Mouse (Mus musculus): Measurements from ENCODE around the gene Arl4d.
A peak's percentile ranks its signal among the peaks of the same experiment; 100 is the strongest.

Gene Arl4d

DNA sequence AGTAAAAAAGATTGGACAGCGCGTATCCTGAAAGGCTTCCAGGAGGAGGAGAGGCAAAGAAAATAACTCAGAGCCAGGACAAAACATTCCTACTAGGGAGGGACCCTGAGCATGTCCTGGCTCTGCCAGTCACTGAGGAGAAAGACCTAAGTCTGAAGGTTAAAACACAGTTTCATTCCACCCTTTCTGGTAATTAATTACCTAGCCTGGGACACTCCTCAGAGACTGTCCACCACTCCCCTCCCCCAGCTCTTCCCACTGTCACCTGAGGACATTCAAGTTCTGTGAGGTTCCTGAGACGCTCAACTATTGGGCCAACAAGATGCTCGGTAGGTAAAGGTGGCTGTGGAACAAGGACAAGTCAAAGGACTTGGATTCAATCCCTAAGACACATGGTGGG, 10.0 kb downstream of the Arl4d start:
- peak; percentile 44 for DNase-seq (ENCODE audit: low read depth, low spot score)

DNA sequence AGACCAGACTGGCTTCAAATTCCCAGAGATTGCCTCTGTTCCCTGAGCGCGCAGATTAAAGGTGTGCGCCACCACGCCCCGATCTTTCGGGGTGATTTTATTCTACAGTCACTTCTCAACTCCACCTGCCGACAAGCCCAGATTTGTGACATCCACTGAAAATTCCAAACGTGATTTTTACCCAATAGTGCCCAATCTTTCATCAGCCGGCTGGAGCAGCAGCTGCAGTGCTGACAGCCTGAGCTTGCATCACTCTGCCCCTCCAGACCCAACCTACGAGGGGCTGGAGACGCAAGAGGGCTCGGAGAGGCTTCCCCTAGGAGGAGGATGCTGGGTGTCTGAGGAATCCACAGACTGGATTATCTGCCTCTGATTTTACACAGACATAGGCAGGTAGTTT, 12.3 kb downstream of the Arl4d start:
- DNase-seq (ENCODE audit: low read depth, low spot score), result no peak

DNA sequence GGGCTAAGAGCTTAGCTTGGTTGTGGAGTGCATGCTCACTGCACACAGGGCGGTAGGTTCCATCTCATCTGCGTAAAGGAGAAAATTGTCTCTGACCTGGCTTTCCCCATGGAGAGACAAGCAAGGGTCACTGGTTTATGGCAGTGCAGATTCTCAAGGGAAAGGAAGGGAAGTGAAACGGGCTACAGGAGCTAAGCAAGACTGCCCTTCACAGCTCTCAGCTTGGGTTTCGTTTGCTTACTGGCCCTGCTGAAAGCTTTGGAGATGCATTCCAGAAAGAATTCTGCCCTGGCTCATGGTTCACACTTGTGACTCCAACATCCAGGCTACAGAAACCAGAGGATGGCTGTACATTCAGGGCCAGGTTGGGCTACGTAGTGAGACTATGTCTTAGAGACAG, 13.4 kb downstream of the Arl4d start:
- no peak for DNase-seq (ENCODE audit: low read depth, low spot score)

DNA sequence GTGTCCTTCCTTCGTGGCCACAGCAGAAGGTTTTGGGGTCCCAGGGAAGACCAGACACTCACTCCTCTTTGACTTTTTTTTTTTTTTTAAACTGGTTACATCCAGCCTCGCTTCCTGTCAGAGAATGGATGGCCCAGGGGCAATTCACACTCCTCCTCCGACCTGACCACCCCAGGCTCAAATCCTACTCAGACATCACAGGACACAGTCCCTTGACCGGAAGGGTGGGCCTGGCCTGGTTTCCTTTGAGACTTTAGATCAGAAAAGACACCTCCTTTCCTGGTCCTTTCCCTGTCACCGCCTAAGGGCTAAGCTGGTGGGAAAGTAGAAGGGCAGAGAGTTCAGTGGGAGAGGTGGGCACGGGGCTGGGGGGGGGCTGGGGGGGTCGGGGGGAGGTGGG, 14.6 kb downstream of the Arl4d start:
- DNase-seq (ENCODE audit: low read depth, low spot score), result no peak

DNA sequence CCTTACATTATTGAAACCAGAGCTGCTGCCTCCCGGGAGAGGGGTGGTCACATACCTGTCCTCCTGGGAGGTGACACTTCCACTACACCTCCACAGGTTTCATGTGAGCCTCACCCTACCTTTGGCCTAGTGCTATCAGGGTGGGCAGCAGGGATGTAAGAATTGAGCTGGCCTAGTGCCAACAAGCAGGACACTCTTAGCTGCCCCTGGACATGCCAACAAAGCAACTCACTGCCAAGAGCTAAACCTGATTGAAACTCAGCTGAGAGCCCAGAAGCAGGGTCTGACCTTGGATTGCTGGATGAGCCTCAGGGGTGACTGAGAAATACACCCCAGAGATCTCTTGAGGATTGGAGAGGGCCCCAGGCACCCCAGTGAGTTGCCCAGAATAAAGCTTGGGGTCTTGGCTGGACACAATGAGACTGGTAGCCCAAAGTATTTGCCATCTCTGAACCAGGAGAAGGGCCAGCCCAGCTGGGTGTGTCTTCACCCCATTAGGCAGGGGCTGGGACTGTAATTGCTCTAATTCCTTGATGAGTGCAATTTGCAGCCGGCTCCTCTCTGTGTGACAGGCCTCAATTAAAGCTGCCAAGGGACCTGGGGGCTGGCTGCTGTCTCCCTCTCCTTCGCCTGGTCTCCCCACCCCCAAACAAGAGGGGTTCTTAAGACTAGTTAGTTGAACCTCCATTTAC, 15.4 kb downstream of the Arl4d start:
- DNase-seq (ENCODE audit: low read depth, low spot score), result no peak

DNA sequence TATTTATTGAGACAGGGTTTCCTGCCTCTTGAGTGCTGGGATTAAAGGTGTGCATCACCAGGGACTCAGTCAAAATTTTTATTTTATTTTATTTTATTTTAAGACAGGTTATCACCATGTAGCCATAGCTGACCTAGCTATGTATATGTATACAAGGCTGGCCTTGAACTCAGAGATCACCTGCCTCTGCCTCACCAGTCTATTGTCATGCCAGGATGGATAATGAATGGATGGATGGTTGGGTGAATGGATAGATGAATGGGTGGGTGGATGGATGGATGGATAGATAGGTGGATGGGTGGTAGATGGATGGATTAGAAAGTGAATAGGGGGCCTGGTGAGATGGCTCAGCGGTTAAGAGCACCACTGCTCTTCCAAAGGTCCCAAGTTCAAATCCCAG, 16.6 kb downstream of the Arl4d start:
- DNase-seq (ENCODE audit: low read depth, low spot score), result peak; percentile 87

DNA sequence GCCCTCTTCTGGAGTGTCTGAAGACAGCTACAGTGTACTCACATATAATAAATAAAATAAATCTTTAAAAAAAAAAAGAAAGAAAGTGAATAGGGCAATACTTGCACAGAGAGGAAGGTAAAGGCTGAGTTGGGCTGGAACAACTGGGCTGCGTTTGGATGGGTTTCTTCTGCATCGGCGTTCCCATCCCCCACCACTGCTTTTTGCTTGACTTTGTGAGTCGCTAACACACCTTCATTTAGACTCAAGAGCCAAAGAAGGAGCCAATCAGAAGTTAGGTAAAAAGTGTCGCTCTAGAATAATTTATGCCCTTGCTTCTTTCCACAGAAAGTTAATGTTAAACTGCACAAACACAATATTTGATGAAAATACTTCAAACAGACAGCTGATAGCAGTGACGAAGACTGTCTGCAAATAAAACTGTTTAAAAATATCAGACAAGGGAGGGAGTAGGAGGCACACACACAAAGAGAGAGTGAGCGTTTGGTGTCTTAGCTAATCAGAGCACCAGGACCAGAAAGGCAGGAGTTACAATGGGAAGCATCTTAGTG, 17.1 kb downstream of the Arl4d start:
- peak; percentile 71 for DNase-seq (ENCODE audit: low read depth, low spot score)

DNA sequence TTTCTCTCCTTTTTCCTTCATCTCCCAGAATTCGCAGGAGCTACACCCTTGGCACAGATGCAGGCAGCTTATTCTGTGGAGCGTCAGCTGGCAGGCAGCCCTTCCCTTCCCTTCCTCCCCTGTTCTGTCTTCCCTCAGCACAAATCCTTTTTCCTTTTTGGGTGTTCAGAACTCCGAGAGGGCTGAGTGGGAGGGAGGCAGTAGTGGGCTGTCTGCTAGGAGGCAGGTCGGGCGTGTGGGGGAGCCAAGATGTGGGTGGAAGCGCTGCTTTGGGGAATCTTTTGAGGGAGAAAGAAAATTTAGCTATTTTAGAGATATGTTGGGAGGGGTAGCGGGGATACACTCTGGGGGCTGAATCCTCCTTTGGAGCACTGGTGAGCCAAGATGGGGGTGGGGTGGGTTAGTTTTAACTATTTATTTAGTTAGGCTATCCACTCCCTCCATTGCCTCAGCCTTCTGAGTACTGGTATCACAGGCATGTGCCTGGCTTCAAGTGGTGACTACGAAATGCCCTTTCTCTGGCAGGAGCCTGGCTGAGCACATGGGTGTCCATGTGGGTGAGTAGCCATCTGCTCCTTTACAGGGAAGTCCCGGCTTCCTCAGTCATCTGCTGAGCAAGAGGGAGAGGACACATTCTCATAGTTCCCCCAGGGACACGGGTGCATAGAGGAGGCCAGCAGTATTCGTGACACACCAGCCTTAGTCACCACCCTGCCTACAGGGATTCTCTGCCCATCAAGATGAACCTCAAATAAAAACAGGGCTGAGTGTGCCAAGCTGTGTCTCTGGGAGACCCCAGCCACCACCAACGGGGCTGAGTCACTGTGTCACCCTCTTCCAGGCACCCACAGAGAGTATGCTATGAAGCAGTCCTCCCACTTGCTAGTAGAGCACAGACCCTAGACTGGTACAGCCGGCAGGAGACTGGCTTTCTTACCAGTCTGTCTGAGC, 22.3 kb downstream of the Arl4d start:
- no peak for DNase-seq (ENCODE audit: low read depth, low spot score)

DNA sequence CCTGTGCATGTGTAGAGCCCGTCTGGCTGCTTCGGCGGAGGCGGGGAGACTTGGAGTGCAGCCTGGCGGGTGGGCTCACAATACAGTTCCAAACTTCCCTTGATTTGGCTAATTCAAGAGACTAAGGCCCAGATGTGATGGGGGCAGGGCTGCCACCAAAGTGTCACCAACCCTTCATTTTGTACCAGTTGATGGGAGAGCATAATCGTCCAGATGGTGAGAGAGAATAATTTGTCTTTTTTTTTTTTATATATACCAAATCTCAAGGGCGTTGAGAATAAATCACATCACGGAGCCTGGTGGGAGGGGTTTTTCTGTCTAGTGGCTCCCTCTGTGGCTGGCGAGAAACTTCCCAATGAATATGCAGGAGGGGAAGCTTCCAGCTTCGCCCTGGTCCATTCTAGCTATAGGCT, 24.4 kb downstream of the Arl4d start:
- DNase-seq (ENCODE audit: low read depth, low spot score), result peak; percentile 45

DNA sequence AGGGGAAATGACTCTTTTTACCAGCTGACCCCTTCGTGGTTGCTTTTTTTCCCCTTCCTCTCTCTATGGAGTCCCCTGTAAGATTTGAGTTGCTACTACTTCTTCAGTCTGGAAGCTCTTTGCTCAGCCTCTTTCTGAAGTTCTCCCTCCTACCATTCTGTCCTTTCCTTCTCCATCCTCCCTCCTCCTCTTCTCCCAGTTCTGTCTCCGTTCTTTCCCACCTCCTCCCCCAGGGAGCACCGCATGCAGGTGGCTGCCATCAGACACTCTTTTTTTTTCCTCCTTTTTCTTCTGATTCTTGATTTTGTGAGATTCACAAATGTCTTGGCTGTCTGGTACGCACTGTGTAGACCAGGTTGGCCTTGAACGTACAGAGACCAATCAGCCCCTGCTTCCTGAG, 25.0 kb downstream of the Arl4d start:
- DNase-seq (ENCODE audit: low read depth, low spot score), result no peak

DNA sequence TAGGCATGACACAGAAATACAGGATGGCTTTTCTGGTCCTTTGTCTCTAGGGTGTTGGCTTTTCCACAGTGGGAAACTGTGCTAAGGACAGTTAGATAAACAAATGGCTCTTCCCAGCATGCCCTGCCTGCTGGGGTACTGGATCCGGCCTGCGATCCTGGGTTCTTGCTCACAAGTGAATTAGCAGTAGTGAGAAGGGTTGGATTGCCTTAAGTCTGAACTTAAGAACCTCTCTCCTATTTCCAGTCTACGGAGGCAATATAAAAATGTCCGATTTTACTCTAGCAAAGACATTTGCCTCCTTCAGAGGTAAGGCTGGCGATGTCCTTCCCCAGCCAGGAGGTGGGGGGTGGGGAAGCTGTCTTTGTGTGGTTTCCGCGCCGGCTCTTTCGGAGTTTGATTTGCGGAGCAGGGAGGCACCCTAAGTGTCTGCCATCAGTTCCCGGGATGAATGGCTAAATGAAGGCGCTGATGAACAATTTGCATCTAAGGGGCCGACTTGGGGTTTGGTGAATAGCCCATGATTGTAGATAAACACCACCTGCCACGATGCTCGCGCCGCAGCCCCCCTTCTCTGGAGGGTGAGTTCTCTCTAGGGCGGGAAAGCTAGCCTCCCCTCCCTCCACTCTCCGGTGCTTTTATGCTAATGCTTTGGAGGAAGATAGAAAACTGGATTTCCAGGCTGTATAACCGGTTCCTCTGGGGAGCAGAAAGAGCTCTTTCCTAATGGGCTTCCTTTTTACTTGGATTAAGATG, 30.7 kb downstream of the Arl4d start:
- peak; percentile 79 for DNase-seq (ENCODE audit: low read depth, low spot score)

DNA sequence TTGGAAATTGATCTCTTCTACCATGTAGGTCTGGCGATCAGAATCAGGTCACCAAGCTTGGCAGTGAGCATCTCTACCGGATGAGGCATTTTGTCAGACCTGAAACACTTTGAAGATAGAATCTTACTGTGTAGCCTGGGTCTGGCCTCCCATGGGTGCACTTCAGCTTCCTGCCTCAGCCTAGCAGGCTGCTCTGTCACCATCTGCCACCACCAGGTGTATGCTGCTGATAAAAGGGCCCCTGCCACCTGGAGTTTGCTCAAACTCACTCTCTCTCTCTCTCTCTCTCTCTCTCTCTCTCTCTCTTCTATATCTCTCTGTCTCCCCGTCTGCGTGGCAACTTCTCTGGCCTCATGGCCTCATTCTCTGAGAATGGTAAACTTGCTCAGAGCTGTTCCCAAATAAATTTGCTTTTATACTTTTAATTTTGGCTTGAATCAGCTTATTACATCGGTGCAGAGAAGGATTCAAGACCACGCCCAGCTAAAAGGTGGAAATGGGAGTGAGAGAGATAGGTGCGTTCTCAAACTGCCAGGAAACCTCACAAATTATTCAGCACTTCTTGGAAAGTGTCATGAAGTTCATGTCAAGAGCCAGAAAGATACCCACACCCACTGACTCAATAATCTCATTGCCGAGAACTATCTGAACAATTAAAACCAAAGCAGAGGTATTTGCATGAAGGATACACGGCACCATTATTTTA, 32.0 kb downstream of the Arl4d start:
- DNase-seq (ENCODE audit: low read depth, low spot score), result no peak

DNA sequence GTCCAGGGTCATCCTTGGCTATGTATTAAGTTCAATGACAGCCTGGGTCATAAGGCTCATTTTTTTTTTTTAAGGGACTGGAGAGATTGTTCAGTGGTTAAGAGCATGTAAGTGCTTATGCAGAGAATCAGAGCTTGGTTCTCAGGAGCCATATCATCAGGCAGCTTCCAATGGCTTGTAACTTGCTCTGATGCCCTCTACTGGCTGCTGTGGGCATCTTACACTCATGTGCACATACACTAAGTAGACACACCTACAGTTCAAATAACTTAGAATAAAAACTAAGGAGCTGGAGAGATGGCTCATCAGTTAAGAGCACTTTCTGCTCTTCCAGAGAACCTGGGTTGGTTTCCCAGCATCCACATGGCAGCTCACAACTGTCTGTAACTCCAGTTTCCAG, 32.8 kb downstream of the Arl4d start:
- DNase-seq (ENCODE audit: low read depth, low spot score), result peak; percentile 76

DNA sequence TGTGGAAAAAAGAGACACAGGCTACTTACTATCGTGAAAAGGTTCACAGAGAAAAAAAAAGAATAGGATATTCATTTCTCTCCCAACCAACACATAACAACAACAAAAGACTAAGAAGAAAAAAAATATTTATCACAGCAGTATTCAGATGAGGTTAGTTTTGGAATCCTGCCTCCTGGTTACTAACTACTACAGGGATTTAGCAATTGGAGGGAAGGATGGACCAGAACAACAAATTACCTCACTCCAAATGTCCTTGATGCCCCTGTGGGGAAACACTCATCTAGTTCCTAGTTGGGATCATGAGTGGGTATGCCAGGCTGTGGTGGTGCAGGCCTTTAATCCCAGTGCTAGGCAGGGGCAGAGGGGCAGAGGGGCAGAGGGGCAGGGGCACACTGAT, 34.2 kb downstream of the Arl4d start:
- DNase-seq (ENCODE audit: low read depth, low spot score), result no peak

DNA sequence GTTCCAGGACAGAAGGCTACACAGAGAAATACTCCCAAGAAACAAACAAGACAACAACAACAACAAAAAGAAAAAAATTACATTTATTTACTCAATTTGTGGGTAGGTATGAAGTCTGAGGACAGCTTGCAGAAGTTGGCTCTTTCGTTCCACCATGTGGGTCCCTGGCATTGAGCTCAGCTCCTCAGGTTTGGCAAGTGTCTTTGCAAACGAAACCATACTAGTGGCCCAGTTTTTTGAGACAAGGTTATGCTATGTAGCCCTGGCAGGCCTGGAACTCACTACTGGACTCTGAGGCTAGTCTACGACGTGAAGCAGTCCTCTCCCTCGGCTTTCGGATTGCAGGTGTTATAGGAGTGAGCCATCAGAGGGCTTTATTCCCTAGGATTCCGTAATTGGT, 34.6 kb downstream of the Arl4d start:
- DNase-seq (ENCODE audit: low read depth, low spot score), result no peak

DNA sequence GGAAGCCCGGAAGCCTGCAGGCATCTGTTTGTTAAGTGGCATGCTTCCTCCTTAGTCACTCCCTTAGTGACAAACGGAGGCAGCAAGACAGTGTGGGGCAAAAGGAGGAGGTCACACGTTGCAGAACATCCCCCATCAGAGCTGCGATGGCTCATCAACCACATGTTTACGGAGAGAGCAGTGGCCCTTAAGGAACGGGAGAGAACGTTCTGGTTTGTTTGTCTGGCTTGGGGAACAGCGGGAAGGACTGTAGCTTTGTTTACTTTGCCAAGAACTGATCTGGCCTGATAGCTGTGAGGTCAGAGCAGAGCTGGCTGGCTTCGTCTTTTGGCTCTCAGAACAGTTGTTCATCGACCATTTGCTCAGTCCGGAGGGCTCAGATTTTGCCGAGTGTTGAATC, 35.1 kb downstream of the Arl4d start:
- no peak for DNase-seq (ENCODE audit: low read depth, low spot score)

DNA sequence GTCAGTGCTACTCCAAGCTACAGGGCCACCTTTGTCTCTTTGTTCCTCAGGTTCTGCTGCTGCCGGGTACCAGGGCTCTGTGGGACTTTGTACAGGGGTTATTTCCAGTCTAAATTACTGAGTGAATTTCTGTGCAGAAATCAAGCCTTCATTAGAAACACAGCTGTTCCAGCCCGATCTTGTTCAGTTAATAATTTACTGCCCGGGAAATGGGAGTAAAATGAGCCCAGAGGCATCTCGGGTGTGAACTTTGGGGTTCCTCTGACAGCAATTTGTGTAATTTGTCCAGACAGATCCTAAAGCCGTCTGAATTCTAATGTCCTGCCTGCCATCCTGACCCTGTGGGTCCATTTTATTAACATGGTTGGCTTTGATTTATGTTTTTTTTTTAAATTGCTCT, 38.7 kb downstream of the Arl4d start:
- no peak for DNase-seq (ENCODE audit: low read depth, low spot score)

DNA sequence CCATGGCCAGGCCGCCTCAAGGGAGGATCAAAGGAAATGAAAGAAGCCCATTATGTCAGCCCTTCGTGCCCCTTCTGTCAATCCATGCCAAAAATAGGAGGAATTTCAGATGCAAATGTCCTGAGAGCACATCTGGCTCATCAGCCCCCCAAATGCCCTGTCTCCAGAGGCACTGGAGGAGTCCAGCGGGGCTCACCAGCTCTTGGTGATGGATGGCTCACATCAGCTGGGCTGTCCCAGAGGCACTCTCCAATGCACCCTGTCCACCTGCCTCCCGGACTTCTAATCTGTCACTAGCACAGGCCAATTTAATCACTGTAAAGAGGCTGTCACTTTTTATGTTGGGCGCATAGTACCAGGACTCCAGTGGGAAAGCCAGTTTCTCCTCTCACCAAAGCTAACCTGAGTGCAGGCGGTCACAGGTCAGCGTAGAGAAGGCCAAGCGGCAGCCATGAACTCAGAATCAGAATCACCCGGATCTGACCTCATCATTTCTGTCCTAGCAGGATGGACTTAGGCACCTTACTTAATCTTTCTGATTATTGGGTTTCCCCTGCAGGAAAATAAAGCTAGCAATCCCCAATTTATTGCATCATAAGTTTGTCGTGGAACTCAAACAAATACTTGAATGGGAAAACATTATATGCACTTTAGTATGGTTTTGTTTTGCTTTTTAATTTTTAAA, 41.6 kb downstream of the Arl4d start:
- no peak for DNase-seq (ENCODE audit: low read depth, low spot score)

DNA sequence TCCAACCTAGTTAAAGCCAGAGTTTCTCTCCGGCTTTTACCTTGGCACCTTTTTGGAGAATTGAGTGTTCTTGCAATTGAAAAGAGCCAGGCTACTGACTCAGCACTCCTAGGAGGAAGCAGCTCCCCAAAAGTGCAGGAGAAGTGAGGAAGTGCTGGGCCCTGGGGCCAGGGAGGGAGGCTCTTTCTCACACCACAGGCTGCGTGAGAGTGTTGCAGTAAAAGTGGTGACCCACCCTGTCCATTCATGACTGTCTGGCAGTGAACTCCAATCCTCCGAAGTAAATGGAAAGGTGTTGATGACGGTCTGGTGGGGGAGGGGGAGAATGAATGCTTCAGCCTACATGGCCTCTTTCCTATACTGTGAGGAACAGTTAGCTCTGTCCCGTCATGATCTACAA, 43.1 kb downstream of the Arl4d start:
- DNase-seq (ENCODE audit: low read depth, low spot score), result no peak

DNA sequence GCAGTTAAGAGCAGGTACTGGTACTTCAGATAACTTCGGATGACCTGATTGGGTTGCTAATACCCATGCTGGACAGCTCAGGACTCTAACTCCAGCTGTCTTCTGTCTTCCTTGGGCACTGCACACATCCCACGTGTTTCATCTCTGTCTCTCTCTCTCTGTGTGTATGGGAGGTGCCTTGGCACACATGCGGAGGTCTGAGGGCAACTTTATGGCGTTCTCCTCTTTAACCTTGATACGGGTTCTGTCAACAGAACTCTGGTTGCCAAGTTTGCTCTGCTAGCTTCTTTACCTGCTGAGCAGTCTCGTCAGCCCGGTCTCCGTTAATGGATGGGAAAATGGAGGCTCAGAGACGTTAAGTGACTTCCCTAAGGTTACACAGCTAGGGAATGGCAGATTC, 47.5 kb downstream of the Arl4d start:
- no peak for DNase-seq (ENCODE audit: low read depth, low spot score)

DNA sequence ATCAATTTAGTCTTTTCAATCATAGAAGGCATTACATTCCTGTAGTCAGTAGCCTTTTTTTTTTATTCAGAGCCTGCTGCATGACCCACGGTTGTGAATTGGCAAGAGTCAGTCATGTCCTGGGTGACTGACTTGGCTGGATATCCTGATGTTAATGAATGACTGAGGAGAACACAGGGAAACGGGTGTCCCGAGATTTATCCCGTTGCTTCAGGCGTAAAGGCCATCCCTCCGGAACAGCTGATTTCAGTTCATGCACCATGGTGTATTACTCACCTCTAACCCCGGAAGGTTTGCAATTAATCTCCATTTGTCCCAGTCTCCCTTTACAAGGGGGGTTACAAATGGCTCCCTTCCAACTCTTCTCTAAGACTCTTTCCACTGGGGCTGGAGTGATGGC, 48.7 kb downstream of the Arl4d start:
- no peak for DNase-seq (ENCODE audit: low read depth, low spot score)
